Mouse (Mus musculus) gastrocnemius, postnatal 10 days (tissue): ENCODE data around the gene Zfp563. TPM values are rescaled to one million over a fixed set of nuclear protein-coding genes. Genes with fewer than 3 reads are reported as not detected.

Experiments used
- DNase-seq: peaks from one replicate; pipeline ENCODE4 v3.0.0; 2021; ENCODE audit warnings: mixed read lengths
- long read RNA-seq, 2 experiments: library from polyadenylated mRNA; stranded (forward); transcript quantifications; one replicate each; pipeline ENCODE4 v2.0.0; 2021
- total RNA-seq, 2 experiments: library from RNA; stranded (reverse); gene quantifications; 2 replicates each; pipeline ENCODE4 v1.2.3; 2021

Zfp563 gene
- total RNA-seq: 1 to 10 TPM; 3.8 to 5.8 TPM
- long read RNA-seq, experiment 1, partial matches to known transcripts: 0 of 4 reads
- long read RNA-seq, experiment 1, other reads (novel, unspliced or antisense): 1 of 4 reads
- long read RNA-seq, experiment 2, partial matches to known transcripts: 0 of 2 reads
- long read RNA-seq, experiment 2, other reads (novel, unspliced or antisense): 1 of 2 reads

- peak; percentile 93 for DNase-seq
Measured at GRCm38 (mm10) chr17:33089220-33089949, at the start of gene Zfp563. Zfp563 (plus strand) TSS chr17:33089310.

GRCm38 (mm10) chr17:33058791-33059190 is 30.3 kb upstream of the Zfp563 start:
- no peak for DNase-seq

- no peak for DNase-seq
Measured at GRCm38 (mm10) chr17:33063001-33063400, 26.1 kb upstream of the Zfp563 start.

- no peak for DNase-seq
Measured at GRCm38 (mm10) chr17:33067958-33068357, 21.2 kb upstream of the Zfp563 start, which contains the start of gene 4921501E09Rik. 4921501E09Rik (minus strand) TSS chr17:33068058.

- no peak for DNase-seq
Measured at GRCm38 (mm10) chr17:33091630-33092029, 2.5 kb downstream of the Zfp563 start.

GRCm38 (mm10) chr17:33092391-33093193 is 3.5 kb downstream of the Zfp563 start:
- DNase-seq: peak; percentile 80

GRCm38 (mm10) chr17:33097396-33097795 is 8.3 kb downstream of the Zfp563 start:
- DNase-seq: no peak

- DNase-seq: no peak
Measured at GRCm38 (mm10) chr17:33124546-33124945, 35.4 kb downstream of the Zfp563 start.

GRCm38 (mm10) chr17:33126257-33126656 is 37.1 kb downstream of the Zfp563 start:
- no peak for DNase-seq

- no peak for DNase-seq
Measured at GRCm38 (mm10) chr17:33139261-33139820, 50.2 kb downstream of the Zfp563 start, which contains the start of gene Morc2b. Morc2b (minus strand) TSS chr17:33139683.

Other genes with a start within 250 kb of the Zfp563 start
- 1 to 10 TPM; 7.1 to 7.4 TPM for gene Zfp870, start 197.7 kb upstream of the Zfp563 start, total RNA-seq
- under 1 TPM; 0.14 to 0.32 TPM for gene Cyp4f14, start 172.0 kb upstream of the Zfp563 start, total RNA-seq
- gene Cyp4f13, start 141.9 kb upstream of the Zfp563 start, total RNA-seq: 10 to 100 TPM in 1 of 2 experiments, 1 to 10 TPM in 1; 7.6 to 11.1 TPM
- gene Zfp472, start 123.5 kb upstream of the Zfp563 start, total RNA-seq: 1 to 10 TPM; 2.5 to 3.0 TPM
- gene Zfp952, start 96.2 kb upstream of the Zfp563 start, total RNA-seq: 1 to 10 TPM; 5.3 to 7.7 TPM
- gene Zfp763, start 55.9 kb upstream of the Zfp563 start, total RNA-seq: 1 to 10 TPM; 5.0 to 6.3 TPM
- gene 4921501E09Rik, start 21.3 kb upstream of the Zfp563 start, total RNA-seq: not detected
- under 1 TPM; 0.05 to 0.43 TPM for gene Morc2b, start 50.4 kb downstream of the Zfp563 start, total RNA-seq
- not detected for gene Olfr55, start 79.1 kb downstream of the Zfp563 start, total RNA-seq
- not detected for gene Olfr239, start 102.0 kb downstream of the Zfp563 start, total RNA-seq
- gene Olfr1564, start 132.4 kb downstream of the Zfp563 start, total RNA-seq: under 1 TPM; 0.27 to 0.38 TPM
- gene Zfp955a, start 165.8 kb downstream of the Zfp563 start, total RNA-seq: 1 to 10 TPM; 5.0 to 5.9 TPM
- gene Olfr63, start 175.4 kb downstream of the Zfp563 start, total RNA-seq: not detected
- 10 to 100 TPM; 13.2 to 16.3 TPM for gene Zfp955b, start 200.2 kb downstream of the Zfp563 start, total RNA-seq